In genomic region chrX:134476290-134476689, GRCm38 (mm10) we compare ENCODE assay signal across 29 mouse cellular contexts. TPM values are rescaled to one million over a fixed set of nuclear protein-coding genes. Genes with fewer than 3 reads are reported as not detected.
DNase-seq lines count a peak whose midpoint lies in the region; ATAC-seq and TF ChIP-seq lines count a peak whose summit lies in the region.
"Had no signal": no experiment of that assay in that cellular context is flagged by ENCODE, and none has a peak within 500 bp of the region (broad histone marks: within the 10 kb centered on the region; RNA-seq: fewer than 3 reads in every experiment).

Gene Taf7l (minus strand): TSS chrX:134476490.

- no peaks in the 10 kb centered on the region for H3K27me3 ChIP-seq in heart, embryonic 15.5 days
- no peaks in the 10 kb centered on the region for H3K27me3 ChIP-seq in heart, embryonic 11.5 days (ENCODE audit: control insufficient read depth, insufficient read depth, low read length)
- H3K27me3 ChIP-seq in stomach, embryonic 16.5 days (ENCODE audit: control insufficient read depth, insufficient read depth, low read length) = no peaks in the 10 kb centered on the region
- no peaks in the 10 kb centered on the region for H3K27me3 ChIP-seq in stomach, postnatal 0 days (ENCODE audit: control insufficient read depth, insufficient read depth, low read length)
- H3K27me3 ChIP-seq: CH12.LX; hindbrain, embryonic 12.5 days; liver, embryonic 13.5 days; lung, embryonic 15.5 days; midbrain, embryonic 15.5 days had no signal

- H3K9ac ChIP-seq in heart, embryonic 15.5 days = no peak within 1 kb of the TSS
- H3K9ac ChIP-seq in heart, embryonic 11.5 days (ENCODE audit: low read depth, low read length) = no peak within 1 kb of the TSS
- no peak within 1 kb of the TSS for H3K9ac ChIP-seq in stomach, embryonic 16.5 days (ENCODE audit: low read length)
- no peak within 1 kb of the TSS for H3K9ac ChIP-seq in stomach, postnatal 0 days (ENCODE audit: low read length)
- H3K9ac ChIP-seq: hindbrain, embryonic 12.5 days; liver, embryonic 13.5 days; lung, embryonic 15.5 days; midbrain, embryonic 15.5 days had no signal

- TF ChIP-seq EP300 in stomach, postnatal 0 days (optimal IDR thresholded peaks at IDR 0.05) = no peak

- ATAC-seq in heart, embryonic 15.5 days (replicated peaks; ENCODE audit: insufficient number of reproducible peaks, insufficient read depth, low FRiP score, low read depth) = no peak
- ATAC-seq in heart, embryonic 11.5 days (replicated peaks; ENCODE audit: insufficient number of reproducible peaks, low FRiP score, low TSS enrichment) = no peak
- no peak for ATAC-seq in stomach, embryonic 16.5 days (ENCODE audit: insufficient read depth, low FRiP score)
- ATAC-seq in stomach, postnatal 0 days (ENCODE audit: low FRiP score, low TSS enrichment) = no peak
- ATAC-seq: forebrain, embryonic 16.5 days; midbrain, embryonic 15.5 days had no signal

- no peak within 1 kb of the TSS for H3K4me2 ChIP-seq in heart, embryonic 15.5 days
- no peak within 1 kb of the TSS; the same call in 1 of the 2 replicates for H3K4me2 ChIP-seq in heart, embryonic 11.5 days
- H3K4me2 ChIP-seq in stomach, embryonic 16.5 days (ENCODE audit: low read depth, low read length) = 0 out of 2 replicates have a peak within 1 kb of the TSS, but pooled peaks have one; percentile 5
- no peak within 1 kb of the TSS for H3K4me2 ChIP-seq in stomach, postnatal 0 days (replicated peaks; ENCODE audit: low read depth)
- H3K4me2 ChIP-seq: hindbrain, embryonic 12.5 days; liver, embryonic 13.5 days; lung, embryonic 15.5 days had no signal

- WGBS in heart, embryonic 15.5 days = 84% methylated on average over 25 of the region's 25 CpGs
- WGBS in heart, embryonic 11.5 days (ENCODE audit: insufficient replicate concordance) = 84% methylated on average over 25 of the region's 25 CpGs
- 82% methylated on average over 25 of the region's 25 CpGs for WGBS in stomach, embryonic 16.5 days
- 88% methylated on average over 22 of the region's 25 CpGs for WGBS in stomach, postnatal 0 days

- DNase-seq in stomach, postnatal 0 days (ENCODE audit: low spot score) = no peak
- DNase-seq in ZHBTc4 (ENCODE audit: low read depth, low spot score) = peak; percentile 2
- DNase-seq in testis, postnatal 14 days (ENCODE audit: low spot score) = peak; percentile 82
- DNase-seq in adrenal gland, adult 18-20 months (ENCODE audit: low spot score in 2 of 2) = no peak
- DNase-seq: adrenal gland, postnatal 36 days; B cell, adult 2 months; cerebellum, adult 9-10 months; gastrocnemius, postnatal 14 days; heart, adult 11 months; heart, postnatal 10 days; kidney, adult 11 months; layer of hippocampus, adult 9-11 months; liver, embryonic 13.5 days; lung, postnatal 36 days; thymus, postnatal 25 days had no signal

- H3K9me3 ChIP-seq in heart, embryonic 15.5 days (replicated peaks) = peaks cover 9% of the 10 kb centered on the region; the same call in 1 of the 2 replicates
- H3K9me3 ChIP-seq in heart, embryonic 11.5 days (replicated peaks; ENCODE audit: control insufficient read depth, low read length) = peaks cover 4% of the 10 kb centered on the region; the same call in 1 of the 2 replicates
- 0 out of 2 replicates have a peak, but pooled peaks cover 11% of the 10 kb centered on the region for H3K9me3 ChIP-seq in stomach, embryonic 16.5 days (replicated peaks; ENCODE audit: control insufficient read depth, low read length)
- 0 out of 2 replicates have a peak, but pooled peaks cover 3% of the 10 kb centered on the region for H3K9me3 ChIP-seq in stomach, postnatal 0 days (ENCODE audit: control insufficient read depth, low read length)
- H3K9me3 ChIP-seq: lung, embryonic 15.5 days had no signal

- no peaks in the 10 kb centered on the region for H3K36me3 ChIP-seq in heart, embryonic 15.5 days
- H3K36me3 ChIP-seq in heart, embryonic 11.5 days (ENCODE audit: control insufficient read depth, insufficient read depth, low read length) = no peaks in the 10 kb centered on the region
- no peaks in the 10 kb centered on the region for H3K36me3 ChIP-seq in stomach, embryonic 16.5 days (ENCODE audit: control insufficient read depth, insufficient read depth, low read length)
- no peaks in the 10 kb centered on the region for H3K36me3 ChIP-seq in stomach, postnatal 0 days (ENCODE audit: control insufficient read depth, insufficient read depth, low read length)
- H3K36me3 ChIP-seq: forebrain, embryonic 10.5 days; hindbrain, embryonic 12.5 days; liver, embryonic 13.5 days; lung, embryonic 15.5 days; midbrain, embryonic 15.5 days had no signal

- peak within 1 kb of the TSS; percentile 2; the same call in 1 of the 2 replicates for H3K4me3 ChIP-seq in heart, embryonic 15.5 days
- H3K4me3 ChIP-seq in heart, embryonic 11.5 days (ENCODE audit: low read depth, low read length) = no peak within 1 kb of the TSS
- no peak within 1 kb of the TSS for H3K4me3 ChIP-seq in stomach, embryonic 16.5 days (replicated peaks; ENCODE audit: low read length)
- no peak within 1 kb of the TSS for H3K4me3 ChIP-seq in stomach, postnatal 0 days (ENCODE audit: low read depth, low read length)
- H3K4me3 ChIP-seq: forebrain, embryonic 10.5 days; hindbrain, embryonic 12.5 days; left cerebral cortex, adult 2 months; liver, embryonic 13.5 days; lung, embryonic 15.5 days; midbrain, embryonic 15.5 days had no signal

- no peak within 1 kb of the TSS for H3K27ac ChIP-seq in heart, embryonic 15.5 days
- H3K27ac ChIP-seq in heart, embryonic 11.5 days (ENCODE audit: low read depth, low read length) = no peak within 1 kb of the TSS
- no peak within 1 kb of the TSS for H3K27ac ChIP-seq in stomach, embryonic 16.5 days (ENCODE audit: low read length)
- H3K27ac ChIP-seq in stomach, postnatal 0 days (replicated peaks) = no peak within 1 kb of the TSS
- H3K27ac ChIP-seq: forebrain, embryonic 10.5 days; hindbrain, embryonic 12.5 days; kidney, postnatal 0 days; left cerebral cortex, adult 2 months; liver, embryonic 13.5 days; lung, embryonic 15.5 days; midbrain, embryonic 15.5 days had no signal

- H3K4me1 ChIP-seq in heart, embryonic 15.5 days (replicated peaks) = no peaks in the 10 kb centered on the region
- no peaks in the 10 kb centered on the region for H3K4me1 ChIP-seq in heart, embryonic 11.5 days (ENCODE audit: control insufficient read depth, insufficient read depth, low read length)
- H3K4me1 ChIP-seq in stomach, embryonic 16.5 days (ENCODE audit: control insufficient read depth, insufficient read depth, low read length) = no peaks in the 10 kb centered on the region
- no peaks in the 10 kb centered on the region for H3K4me1 ChIP-seq in stomach, postnatal 0 days (replicated peaks; ENCODE audit: control insufficient read depth, insufficient read depth)
- H3K4me1 ChIP-seq: forebrain, embryonic 10.5 days; hindbrain, embryonic 12.5 days; liver, embryonic 13.5 days; lung, embryonic 15.5 days; midbrain, embryonic 15.5 days had no signal

- no peak for TF ChIP-seq CTCF in stomach, postnatal 0 days (IDR thresholded peaks at IDR 0.05; ENCODE audit: low read depth)

RNA-seq across cellular contexts. Expression of gene Taf7l, which starts in this region (rescaled TPM):
- polyA plus RNA-seq in heart, embryonic 15.5 days (2015; fragmentation: Nextera tagmentation; extraction: Ambion mirVana) = not detected in 2 replicates
- polyA plus RNA-seq in heart, embryonic 11.5 days (2014; fragmentation: Nextera tagmentation; extraction: Ambion mirVana) = not detected in 2 replicates
- not detected in 2 replicates for polyA plus RNA-seq in stomach, embryonic 16.5 days (2015; fragmentation: Nextera tagmentation; extraction: Ambion mirVana)
- polyA plus RNA-seq in stomach, postnatal 0 days (2015; fragmentation: Nextera tagmentation; extraction: Ambion mirVana) = not detected in 2 replicates
- total RNA-seq in adrenal gland, adult 18-20 months (2021) = not detected
- total RNA-seq: adrenal gland, postnatal 36 days; CH12.LX; common myeloid progenitor, adult 5-6 weeks; gastrocnemius, postnatal 14 days; heart, postnatal 10 days had no signal
- polyA plus RNA-seq: forebrain, embryonic 10.5 days; hindbrain, embryonic 12.5 days; kidney, postnatal 0 days; large intestine, adult 2 months; liver, embryonic 13.5 days; lung, embryonic 15.5 days; small intestine, adult 2 months had no signal

Comparison
In these comparisons a context has a peak if more than half of its experiments do, and no peak if none do; other contexts are left out.
1. DNase-seq: peak in ZHBTc4 (single experiment) and testis, postnatal 14 days (single experiment); none in stomach, postnatal 0 days (single experiment) and adrenal gland, adult 18-20 months (0 of 2).